Mouse (Mus musculus) urinary bladder, postnatal 25 days (tissue): ENCODE results near the gene Tjap1.
A peak's percentile ranks its signal among the peaks of the same experiment; 100 is the strongest.

ENCODE experiments used
- DNase-seq: peaks from one replicate; pipeline ENCODE4 v3.0.0; 2022; ENCODE audit warnings: low spot score

Tjap1 gene

DNA sequence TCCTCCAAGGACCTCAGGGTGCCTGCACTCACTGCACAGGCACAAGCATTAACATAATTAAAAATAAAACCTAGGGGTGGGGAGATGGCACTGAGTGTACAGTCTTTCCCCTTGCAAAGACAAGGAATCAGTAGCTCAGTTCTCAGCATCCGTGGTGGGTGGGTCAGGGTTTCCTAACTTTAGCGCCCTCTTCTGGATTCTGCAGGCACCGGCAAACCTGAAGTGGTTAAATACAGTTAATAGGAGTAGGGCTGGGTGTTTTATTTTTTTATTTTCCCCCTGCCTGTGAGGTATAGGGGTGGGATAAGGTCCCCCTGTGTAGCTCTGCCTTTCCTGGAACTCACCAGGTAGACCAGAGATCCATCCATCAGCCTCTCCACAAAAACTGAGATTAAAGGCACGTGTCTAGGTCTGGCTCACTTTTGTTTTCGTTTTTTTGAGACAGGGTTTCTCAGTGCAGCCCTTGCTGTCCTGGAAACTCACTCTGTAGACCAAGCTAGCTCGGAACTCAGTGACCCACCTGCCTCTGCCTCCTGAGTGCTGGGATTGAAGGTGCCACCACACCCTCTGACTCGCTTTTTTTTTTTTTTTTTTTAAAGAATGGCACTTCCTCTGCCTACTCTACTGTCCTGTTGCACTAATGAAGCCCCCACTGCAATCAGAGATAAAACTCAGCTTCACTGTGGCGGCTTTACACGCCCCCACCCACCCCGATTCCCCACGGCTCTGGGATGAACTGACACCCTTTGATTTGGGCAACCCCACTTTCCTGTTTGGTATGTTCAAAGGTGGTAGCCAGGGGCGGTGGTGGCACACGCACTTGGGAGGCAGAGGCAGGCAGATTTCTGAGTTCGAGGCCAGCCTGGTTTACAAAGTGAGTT lies 30.0 kb downstream of the Tjap1 start:
- DNase-seq, result no peak

DNA sequence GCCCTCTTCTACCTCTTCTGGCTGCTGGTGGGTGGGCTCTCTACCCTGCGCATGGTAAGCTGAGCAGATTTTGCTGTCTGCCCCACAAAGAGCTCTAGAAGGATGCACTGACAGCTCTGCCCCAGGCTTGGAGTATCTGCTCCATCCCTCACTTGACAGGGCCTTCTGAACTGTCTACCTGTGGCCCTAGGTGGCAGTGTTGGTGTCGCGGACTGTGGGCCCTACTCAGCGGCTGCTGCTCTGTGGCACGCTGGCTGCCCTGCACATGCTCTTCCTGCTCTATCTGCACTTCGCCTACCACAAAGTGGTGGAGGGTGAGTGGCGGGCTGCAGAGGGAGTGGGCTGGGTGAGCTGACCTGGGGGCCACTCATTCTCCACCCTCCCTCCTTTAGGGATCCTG lies 31.7 kb downstream of the Tjap1 start:
- DNase-seq, result no peak

DNA sequence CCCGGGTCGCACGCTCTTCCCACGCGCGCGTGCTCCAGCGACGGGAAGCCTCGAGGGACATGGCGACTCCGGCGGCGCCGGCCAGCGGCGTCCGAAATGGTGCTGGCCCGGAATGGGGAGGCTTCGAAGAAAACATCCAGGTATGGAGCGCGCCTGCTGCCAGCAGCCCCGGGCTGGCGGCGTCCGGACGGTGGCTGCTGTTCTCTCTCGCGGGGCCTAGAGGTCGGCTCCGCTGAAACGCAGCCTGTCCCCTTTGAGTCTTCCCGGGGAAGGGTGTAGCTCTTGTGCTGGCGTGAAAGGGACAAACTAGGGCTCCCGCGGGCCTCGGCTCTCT lies 34.7 kb downstream of the Tjap1 start:
- no peak for DNase-seq

DNA sequence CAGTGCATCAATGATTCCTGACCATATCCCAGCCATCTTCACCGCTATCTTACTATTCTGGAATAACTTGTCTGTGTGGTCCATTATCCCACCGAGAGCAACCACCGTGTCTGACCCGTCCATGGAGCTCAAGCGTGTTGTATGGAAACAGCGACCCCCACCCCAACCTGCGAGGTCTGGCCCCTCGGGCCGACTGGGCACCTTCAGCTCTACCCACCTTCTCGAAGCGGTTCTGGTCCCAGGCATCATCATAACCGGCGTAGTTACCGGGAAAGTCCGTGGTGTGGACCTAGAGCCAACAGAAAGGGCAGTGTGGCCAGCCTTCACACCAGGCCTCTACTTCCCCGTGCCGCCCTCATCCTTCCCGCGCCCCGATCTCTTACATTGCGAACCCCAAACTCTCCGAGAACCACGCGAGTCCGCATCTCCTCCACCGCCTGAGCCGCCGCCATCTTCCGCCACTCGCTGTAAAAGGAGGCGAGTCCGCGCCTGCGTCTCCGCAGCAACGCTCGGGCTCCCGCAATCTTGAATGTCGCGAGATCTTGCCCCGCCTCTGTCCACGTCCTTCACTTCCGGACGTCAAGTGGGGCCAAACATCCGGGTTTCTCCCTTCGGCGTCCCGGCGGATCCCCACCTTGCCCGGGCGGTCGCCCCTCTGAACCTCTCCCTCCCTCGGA lies 35.2 kb downstream of the Tjap1 start, which contains the start of the genes Polr1c and Yipf3:
Gene Polr1c (minus strand): TSS at position 543 of the 677 bp plus-strand sequence.
Gene Yipf3 (plus strand): TSS at position 569 of the 677 bp plus-strand sequence.
- DNase-seq, result peak; percentile 92

DNA sequence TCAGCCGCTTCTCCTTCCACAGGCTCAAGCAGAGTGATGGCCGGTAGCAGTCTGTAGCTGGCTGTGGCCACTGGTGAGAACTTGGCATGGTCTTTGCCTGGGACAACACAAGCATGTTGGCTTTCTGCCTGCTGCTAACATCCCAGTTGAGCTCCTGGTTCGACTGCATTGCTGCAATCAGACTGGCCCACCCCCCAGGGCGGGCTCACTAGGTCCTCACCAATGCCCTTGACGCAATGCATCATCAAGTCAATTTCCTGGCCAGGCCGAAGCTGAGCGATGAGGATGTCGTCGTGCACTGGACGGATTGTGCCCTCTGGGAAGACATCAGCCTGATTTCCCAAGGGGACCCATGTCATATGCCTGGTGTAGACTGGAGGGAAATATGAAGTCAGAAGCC lies 38.2 kb downstream of the Tjap1 start:
- DNase-seq, result no peak

DNA sequence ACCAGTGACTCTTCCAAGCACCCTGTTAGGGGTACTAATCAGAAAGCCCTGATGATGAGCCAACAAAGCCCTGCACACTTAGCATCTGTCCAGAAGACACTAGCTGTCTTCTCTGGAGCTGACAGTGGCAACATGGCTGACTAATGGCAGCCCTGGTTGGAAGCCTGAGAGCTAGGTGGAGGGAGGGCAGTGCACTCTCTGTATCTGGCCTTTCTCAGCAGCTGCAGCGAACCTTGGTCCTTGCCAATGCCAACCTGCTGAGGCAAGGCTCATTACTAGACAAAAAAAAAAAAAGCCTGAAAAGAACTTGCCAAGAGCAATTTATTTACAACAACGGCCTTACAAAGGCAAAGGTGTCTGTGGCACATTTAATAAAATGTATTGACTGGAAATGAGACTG lies 39.2 kb downstream of the Tjap1 start:
- DNase-seq, result no peak

DNA sequence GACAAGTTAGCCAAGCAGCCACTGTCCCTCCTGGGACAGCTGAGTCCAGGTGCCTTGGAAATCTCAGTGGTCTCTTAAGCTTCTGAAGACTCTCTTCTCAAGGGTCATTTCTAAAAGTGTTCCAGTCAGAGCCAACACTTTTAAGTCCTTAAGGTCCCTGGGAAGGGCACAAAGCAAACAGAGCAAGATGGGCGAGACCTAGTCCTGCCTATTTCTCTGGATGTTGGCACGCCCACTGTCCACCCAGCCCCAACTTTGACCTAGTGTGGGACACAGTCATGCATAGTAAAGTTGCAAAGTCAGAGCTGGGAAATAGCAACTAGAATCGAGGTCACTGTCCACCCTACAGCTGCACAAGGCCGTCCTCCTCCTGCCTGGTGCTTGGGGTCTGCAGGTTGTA lies 39.8 kb downstream of the Tjap1 start:
- no peak for DNase-seq

DNA sequence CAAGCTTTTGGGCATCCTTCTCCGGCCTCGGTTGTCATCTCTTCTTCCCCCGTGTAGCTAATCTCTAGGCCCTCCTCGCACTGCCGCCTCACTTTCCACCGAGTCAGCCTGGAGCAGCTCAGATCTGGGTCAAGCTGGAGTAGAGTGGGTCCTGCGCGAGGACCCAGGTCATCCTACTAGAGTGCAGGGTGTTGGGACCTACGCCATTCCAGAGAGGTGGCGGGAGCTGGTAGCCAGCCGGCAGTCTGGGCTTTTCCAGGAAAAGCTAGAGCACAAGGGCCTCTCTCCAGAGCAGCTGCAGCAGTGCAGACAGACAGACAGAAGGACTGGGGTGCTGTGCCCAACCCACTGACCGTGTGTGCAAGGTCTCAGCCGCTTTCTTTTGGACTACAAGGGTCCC lies 40.6 kb downstream of the Tjap1 start:
- no peak for DNase-seq

DNA sequence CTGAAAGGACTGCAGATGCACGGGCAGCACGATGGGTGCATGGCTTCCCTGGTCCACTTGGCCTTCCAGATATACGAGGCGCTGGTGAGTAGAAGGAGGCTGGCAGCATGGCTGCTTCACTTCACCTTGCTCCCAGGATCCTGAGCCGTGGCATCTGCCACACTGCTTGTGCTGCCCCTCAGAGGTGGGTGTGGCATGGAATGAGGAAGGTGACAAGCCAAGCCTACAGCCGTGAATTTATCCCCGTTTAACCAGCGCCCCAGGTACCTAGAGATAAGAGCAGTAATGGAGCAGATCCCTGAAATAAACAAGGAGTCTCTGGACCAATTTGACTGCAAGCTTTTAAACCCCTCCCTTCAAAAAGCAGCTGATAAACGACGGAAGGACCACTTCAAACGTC lies 41.4 kb downstream of the Tjap1 start:
- DNase-seq, result no peak

DNA sequence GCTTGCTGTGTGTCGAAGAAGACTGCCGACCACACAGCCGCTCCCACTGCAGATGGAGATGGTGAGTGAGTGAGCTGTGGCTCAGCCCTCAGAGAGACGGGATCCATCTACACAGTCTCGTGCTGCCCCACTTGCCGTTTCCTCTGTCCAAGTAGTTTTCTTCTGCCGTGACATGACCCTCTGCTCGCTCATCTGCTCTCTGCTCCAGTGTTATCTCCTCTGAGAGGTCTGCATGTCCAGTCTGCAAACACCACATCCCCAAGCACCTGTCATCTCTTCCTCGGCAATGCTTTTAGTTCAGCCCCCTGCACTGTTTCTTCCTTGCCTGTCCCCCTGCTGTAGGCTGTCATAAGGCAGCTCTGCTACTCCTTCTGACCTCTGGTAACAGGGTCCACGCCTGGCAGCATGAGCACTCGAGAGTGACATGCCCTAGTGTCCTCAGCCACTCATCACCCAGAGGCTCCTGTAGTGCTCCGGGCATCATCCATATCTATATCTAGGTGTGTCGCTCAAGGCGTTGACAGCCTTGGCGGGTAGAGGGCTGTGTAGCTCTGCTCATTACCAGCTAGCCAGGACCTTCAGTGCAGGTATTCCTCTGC lies 43.2 kb downstream of the Tjap1 start:
- no peak for DNase-seq

DNA sequence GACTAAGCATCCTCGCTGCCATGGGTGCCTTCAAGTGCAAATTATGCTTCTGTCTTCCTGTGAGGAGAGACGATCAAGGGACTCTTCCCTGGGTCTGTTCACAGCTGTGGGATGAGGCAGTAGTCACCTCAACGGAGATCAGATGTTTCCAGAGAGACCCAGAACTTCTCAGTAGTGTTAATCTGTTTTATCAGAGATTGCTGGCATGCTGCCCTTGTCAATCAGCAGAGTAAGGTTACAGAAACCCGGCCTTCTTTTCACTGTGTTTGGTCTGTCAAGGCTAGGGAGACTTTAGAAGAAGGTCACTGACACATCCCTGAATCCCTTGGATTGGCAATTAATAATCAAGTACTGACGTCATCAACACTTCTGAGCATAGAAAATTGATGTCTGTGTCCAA lies 45.3 kb downstream of the Tjap1 start:
- DNase-seq, result no peak

DNA sequence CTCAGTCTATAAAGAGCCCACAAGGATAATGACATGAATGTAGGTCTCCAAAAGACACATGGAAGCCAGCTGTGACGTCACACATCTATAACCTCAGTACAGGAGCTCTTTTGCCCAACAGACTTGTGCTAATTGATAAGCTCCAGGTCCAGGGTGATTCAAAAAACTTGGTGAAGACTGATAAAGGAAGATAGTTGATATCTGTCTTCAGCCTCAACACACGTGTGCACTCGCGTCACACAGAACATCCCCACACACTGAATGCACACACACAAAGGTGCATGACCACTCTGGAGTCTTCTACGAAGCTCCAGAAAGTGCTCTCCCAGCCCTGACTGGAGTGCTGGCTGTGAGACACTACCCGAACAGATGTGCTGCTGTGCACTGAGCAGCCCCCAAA lies 45.7 kb downstream of the Tjap1 start:
- DNase-seq, result no peak

DNA sequence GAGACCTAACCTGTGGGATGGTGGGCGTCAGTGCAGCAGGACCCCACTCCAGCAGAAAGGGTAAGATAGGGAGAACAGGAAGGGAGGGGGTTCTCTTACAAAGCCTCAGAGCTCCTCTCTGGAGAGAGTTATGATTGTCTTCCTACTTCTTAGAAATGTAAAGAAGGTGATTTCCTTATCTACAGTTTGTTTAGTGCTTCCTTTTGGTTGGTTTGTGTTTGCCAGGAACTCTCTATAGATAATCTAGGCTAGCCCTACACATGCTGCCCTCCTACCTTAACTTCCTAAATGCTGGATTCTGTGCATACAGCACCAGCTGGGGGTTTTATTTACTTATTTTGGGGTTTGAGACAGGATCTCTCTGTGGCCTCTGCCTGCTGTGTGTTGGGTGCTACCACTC lies 46.8 kb downstream of the Tjap1 start:
- DNase-seq, result no peak

DNA sequence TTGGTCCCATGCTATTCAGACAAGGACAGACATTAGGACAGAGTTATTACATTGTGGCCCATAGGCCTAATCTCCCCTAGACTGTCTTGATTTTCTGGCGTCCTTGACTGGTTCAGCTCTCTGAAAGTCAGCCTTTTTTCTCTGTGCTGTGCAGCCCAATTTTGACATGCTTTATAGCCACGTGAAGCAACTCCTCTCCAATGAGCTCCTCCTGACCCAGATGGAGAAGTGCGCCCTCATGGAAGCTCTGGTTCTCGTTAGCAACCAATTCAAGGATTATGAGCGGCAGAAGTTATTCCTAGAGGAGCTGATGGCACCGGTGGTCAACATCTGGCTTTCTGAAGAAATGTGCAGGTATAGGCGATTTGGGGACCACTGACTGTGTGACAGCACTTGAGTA lies 55.2 kb downstream of the Tjap1 start:
- DNase-seq, result no peak

DNA sequence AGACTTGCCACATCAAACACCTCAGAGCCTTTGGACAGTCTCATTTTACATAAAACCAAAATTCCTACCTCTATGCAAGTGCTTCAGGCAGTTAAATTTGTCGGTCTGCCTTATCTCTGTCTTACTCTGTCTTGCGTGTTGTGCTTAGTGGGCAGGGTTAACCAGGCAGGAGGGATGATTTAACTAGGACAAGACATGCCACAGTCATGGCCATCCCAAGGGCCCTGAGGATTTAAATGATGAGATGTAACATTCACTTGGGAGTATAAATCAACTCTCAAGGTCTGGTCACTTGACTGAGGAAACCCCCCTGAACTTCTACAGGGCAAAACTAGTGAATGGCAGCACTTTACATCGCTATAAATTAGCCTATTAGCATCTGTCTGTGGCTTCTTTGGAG lies 61.2 kb downstream of the Tjap1 start:
- DNase-seq, result no peak

DNA sequence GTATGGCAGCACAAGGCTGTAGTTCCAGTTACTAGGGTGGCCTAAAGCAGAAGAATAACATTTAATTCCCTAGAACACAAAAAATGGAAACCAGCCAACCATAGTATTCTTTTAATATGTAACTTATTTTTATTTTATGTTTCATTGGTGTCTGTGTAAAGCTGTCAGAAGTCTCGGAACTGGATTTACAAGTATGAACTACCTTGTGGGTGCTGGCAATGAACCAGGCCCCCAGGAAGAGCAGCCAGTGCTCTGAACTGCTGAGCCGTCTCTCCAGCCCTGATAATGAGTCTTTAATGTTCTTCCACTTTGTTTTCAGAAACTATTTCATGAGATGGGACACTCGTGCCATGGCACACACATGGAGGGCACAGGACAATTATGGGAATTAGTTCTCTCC lies 72.3 kb downstream of the Tjap1 start:
- no peak for DNase-seq
